Mouse (Mus musculus): ENCODE data around the gene Ubtf. TPM values are rescaled to one million over a fixed set of nuclear protein-coding genes. Genes with fewer than 3 reads are reported as not detected.

Gene Ubtf
- polyA plus RNA-seq, 1 experiment from 2014 or later, result 78.2 TPM

DNA sequence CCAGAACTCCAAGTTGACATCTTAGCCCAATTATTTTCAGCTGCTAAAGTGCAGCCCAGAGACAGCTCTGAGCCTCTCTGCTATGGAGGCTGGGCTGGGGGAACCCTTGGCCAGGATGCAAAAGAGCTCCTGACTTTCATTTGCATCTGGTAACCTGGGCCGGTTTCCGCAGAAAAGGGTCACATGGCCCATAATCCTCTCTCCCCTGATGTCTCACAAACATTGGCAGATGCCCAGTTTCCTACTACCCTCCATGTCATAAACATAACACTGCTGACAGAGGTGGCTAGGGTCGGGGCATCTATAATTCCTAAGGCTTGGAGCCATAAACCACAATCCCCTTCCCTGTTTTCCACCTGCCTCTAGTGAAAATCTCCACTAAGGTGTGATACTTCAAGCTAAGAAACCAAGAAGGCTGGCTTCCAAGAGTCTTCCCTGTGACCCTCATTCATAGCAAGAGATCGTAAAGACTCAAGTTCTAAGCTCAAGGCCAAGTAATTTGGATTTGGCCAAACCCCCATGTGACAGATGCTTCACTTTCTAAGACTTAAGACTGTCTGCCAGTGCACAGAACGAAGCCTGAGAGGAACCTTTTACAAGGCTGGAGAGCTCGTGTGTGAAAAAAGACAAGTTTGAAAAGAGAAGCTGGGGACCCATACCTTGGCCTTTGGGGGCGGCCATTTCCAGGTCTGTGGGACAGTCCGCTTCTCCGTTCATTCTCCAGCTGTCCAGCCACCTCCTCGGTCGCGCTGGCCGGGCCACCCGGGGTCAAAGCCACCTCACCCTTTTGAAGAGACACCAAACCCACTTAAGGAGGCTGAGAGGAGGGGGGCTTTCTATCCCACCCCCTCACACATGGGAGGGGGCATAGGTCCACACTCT, 3.6 kb downstream of the Ubtf start:
- Histone ChIP-seq H3K4me3 (peak overlapping the region; percentile 99), H3K36me3 (peaks cover 47% of the 10 kb centered on the region), H3K27ac (replicated peaks) (peak overlapping the region; percentile 100), H3K4me2 (peak overlapping the region; percentile 93), H3K4me1 (replicated peaks) (peaks cover 27% of the 10 kb centered on the region), H3K27me3 (no peaks in the 10 kb centered on the region), H3K9me3 (no peaks in the 10 kb centered on the region), H3K9ac (peak overlapping the region; percentile 100)
- WGBS, result 14% methylated on average over 14 of the region's 14 CpGs
- ATAC-seq (ENCODE audit: low read depth), result no peak

DNA sequence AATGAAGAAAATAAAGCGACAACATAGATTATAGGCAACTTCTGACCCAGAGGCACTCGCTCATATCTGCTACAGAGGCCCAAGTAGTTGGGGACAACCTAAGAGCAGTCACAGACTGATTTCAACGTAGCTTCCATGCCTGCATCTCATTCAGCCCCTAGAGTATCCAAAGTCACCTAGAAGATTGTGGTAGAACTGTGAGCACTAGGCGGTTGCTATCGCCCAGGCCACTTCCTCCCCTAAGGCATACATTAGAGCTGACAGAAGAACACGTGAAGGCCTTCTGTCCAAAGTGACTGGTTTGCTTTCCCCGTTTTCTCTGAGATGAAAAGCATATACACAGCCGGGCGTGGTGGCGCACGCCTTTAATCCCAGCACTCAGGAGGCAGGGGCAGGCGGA, 5.2 kb downstream of the Ubtf start:
- no peaks in the 10 kb centered on the region for H3K9me3 ChIP-seq
- no peaks in the 10 kb centered on the region for H3K27me3 ChIP-seq
- H3K27ac ChIP-seq (replicated peaks), result no peak overlapping the region
- peaks cover 39% of the 10 kb centered on the region for H3K4me1 ChIP-seq (replicated peaks)
- H3K36me3 ChIP-seq, result peaks cover 63% of the 10 kb centered on the region
- WGBS, result 90% methylated on average over 12 of the region's 12 CpGs
- H3K4me2 ChIP-seq, result no peak overlapping the region
- no peak overlapping the region for H3K9ac ChIP-seq
- no peak for ATAC-seq (ENCODE audit: low read depth)
- H3K4me3 ChIP-seq, result no peak overlapping the region

DNA sequence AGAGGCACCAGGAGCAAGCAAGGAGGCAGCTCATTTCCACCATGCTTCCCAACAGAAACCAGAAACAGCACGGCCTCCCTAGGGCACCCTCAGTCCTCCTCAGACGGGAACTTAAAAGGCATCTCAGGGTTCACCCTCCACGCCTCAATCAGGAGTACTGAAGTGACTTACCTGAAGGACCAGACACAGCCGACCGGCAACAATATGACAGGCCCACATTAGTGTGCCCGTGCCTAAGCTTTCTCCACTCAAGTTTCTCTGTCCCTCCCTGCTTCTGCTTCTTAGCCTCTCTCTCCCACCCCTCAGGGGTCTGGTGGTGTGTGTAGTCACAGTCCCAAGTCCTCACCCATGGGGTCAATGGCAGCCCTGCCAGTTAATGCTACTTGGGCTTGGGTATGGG, 7.0 kb downstream of the Ubtf start:
- H3K4me2 ChIP-seq, result no peak overlapping the region
- no peak overlapping the region for H3K27ac ChIP-seq (replicated peaks)
- no peak overlapping the region for H3K4me3 ChIP-seq
- H3K27me3 ChIP-seq, result no peaks in the 10 kb centered on the region
- peaks cover 46% of the 10 kb centered on the region for H3K4me1 ChIP-seq (replicated peaks)
- peaks cover 76% of the 10 kb centered on the region for H3K36me3 ChIP-seq
- no peak for ATAC-seq (ENCODE audit: low read depth)
- H3K9me3 ChIP-seq, result no peaks in the 10 kb centered on the region
- H3K9ac ChIP-seq, result 0 out of 2 replicates have a peak overlapping the region, but pooled peaks have one; percentile 8
- 89% methylated on average over 6 of the region's 6 CpGs for WGBS

DNA sequence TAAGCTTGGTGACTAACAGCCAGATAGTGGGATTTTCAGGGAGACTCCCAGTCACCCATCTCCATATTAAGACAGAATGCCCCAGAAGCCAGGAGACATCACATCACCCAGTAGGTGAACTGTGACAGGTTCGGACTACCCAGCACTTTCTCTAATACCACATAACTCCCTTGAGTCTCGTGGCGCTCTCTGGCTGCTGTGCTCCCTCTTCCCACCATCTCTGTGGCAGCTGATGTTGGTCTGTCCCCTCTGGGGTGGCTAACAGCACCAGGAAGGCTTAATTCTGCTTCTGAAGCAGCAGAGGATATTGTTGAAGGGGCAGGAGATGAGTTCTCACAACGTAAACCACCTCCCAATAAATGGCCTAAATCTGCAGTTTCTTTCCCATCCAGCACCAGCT, 7.6 kb downstream of the Ubtf start:
- Histone ChIP-seq H3K27me3 (no peaks in the 10 kb centered on the region), H3K9me3 (no peaks in the 10 kb centered on the region), H3K4me2 (no peak overlapping the region), H3K4me1 (replicated peaks) (peaks cover 46% of the 10 kb centered on the region), H3K36me3 (peaks cover 82% of the 10 kb centered on the region), H3K27ac (replicated peaks) (no peak overlapping the region), H3K9ac (0 out of 2 replicates have a peak overlapping the region, but pooled peaks have one; percentile 8), H3K4me3 (no peak overlapping the region)
- WGBS, result 89% methylated on average over 4 of the region's 4 CpGs
- no peak for ATAC-seq (ENCODE audit: low read depth)

DNA sequence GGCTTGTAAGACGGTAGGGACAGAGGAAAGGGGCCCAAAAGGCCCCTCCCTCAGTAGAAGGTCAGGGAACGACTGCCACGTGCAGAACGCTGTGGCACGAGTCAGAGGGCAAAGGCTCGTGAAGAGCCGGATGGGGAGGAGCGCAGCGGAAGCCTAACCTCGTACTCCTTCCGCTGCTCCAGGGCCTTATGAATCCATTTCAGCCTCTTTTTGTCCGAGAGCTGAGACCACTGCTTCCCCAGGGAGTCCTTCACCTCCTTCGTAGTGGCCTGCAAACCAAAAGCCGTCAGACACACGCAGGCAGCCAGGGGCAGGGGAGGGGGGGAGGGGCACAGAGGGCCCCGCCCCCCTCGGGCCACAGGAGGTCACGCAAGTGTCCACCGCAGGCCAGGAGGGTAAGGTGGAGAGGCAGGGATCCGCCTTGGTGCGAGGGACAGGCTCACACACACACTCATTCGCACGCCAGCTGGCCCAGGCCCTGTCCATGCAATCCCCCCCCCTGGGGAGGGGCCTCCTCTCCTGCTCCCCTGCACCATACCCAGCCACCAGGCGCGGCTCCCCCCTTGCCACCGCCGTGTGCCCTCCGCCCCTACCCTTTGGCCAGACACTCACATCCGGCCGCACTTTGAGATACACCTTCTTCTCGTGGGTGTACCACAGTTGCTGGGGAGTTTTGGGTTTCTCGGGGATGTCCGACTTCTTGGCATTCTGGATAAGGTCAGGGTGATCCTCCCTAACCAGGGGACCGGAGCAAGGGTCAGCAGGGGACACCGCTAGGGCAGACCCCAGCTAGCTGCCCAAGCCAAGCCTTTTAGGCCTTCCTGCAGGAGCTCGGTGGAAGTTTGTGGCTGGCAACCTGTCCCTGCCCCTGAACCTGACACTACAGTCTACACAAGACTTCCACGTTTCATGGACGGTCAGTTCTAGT, 8.5 kb downstream of the Ubtf start:
- Histone ChIP-seq H3K9ac (peak overlapping the region; percentile 2; the same call in 1 of the 2 replicates), H3K4me3 (no peak overlapping the region), H3K27ac (replicated peaks) (no peak overlapping the region), H3K27me3 (no peaks in the 10 kb centered on the region), H3K4me1 (replicated peaks) (peaks cover 42% of the 10 kb centered on the region), H3K36me3 (peaks cover 92% of the 10 kb centered on the region), H3K9me3 (no peaks in the 10 kb centered on the region), H3K4me2 (no peak overlapping the region)
- WGBS, result 42% methylated on average over 38 of the region's 38 CpGs
- ATAC-seq (ENCODE audit: low read depth), result no peak

DNA sequence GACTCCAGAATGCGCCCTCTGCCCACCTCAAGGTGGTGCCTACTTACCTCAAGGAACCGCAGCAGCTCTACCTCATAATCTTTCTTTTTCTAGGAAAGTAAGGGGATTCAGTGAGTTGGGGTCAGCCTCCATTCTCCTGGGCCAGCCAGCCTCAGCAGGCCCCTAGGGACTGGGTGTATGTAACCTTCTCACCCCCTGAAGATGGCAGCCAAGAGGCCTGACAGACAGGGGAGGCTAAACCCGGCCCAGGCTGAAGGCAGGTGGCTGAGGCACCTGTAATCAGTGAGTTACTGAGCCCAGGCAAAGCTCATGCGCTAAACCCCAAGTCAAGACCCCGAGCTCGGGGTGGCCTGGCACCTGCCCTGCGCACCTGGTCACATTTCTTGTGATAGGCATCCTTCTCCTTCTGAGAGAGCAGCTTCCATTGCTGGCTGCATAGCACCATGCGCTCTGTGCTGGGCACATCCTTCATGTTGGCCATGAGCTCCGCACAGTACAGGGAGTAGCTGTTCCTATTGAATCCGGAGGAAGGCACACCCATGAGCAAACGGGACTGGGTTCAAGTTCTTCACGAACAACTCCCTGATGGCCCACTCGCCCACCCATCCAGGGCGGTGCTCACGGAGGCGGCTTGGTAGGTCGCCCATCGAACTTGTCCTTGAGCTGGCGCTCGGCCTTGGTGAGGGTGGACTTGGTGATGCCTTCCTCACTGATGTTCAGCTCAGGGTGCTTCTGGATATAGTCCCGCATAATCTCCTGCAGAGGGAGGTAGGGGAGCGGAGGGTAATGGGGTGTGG, 9.5 kb downstream of the Ubtf start:
- no peak overlapping the region for H3K4me3 ChIP-seq
- peaks cover 93% of the 10 kb centered on the region for H3K36me3 ChIP-seq
- 90% methylated on average over 22 of the region's 22 CpGs for WGBS
- H3K27ac ChIP-seq (replicated peaks), result peak overlapping the region; percentile 79; the same call in 1 of the 2 replicates
- H3K9me3 ChIP-seq, result no peaks in the 10 kb centered on the region
- peak; percentile 10; the same call in 1 of the 2 replicates for ATAC-seq (ENCODE audit: low read depth)
- no peaks in the 10 kb centered on the region for H3K27me3 ChIP-seq
- peak overlapping the region; percentile 54 for H3K9ac ChIP-seq
- H3K4me1 ChIP-seq (replicated peaks), result peaks cover 32% of the 10 kb centered on the region
- peak overlapping the region; percentile 51 for H3K4me2 ChIP-seq

DNA sequence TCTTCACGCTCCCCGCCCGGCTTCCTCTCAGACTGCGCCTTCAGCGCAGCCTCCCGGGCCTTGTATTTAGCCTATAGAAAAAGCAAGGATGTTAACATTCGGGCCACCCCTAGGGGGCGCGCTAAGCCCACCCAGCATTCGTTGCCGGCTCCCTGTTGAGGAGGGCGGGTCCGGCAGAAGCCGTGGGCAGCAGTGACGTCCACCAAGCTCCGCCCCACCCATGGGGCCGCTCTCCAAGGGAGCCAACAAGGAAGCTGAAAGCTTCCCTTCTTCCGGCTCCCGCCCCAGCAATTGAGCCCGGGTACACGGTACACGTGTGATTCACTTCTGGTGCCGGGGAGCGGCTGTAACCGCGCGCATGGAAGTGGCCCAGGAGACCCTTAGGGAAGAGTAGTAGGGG, 10.6 kb downstream of the Ubtf start:
- peak; percentile 92 for ATAC-seq (ENCODE audit: low read depth)
- Histone ChIP-seq H3K27ac (replicated peaks) (peak overlapping the region; percentile 79), H3K36me3 (peaks cover 84% of the 10 kb centered on the region), H3K4me1 (replicated peaks) (peaks cover 29% of the 10 kb centered on the region), H3K4me3 (peak overlapping the region; percentile 29), H3K27me3 (no peaks in the 10 kb centered on the region), H3K4me2 (peak overlapping the region; percentile 51), H3K9ac (peak overlapping the region; percentile 54), H3K9me3 (no peaks in the 10 kb centered on the region)
- under 1% methylated on average over 27 of the region's 27 CpGs for WGBS

DNA sequence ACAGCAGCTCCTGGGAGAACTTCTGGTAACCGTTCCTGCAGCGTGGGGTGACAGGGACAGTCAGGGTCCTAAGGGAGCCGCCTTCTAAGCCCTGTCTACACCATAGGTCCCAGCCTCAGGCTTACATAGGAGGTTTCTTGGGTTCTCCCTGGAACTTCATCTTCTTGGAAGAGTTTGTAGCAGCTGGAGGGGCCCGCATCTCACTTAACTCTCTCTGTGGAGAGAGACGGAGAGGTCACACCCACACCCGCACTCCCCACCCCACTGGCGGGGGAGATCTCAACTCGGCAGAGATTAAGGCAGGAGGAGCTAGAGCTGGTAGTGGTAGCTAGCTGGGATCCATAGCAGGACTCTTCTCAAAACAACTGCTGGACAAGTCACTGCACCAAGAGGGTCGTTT, 11.4 kb downstream of the Ubtf start:
- Histone ChIP-seq H3K4me2 (no peak overlapping the region), H3K9me3 (no peaks in the 10 kb centered on the region), H3K27me3 (no peaks in the 10 kb centered on the region), H3K4me1 (replicated peaks) (peaks cover 29% of the 10 kb centered on the region), H3K4me3 (no peak overlapping the region), H3K36me3 (peaks cover 75% of the 10 kb centered on the region), H3K27ac (replicated peaks) (no peak overlapping the region), H3K9ac (no peak overlapping the region)
- ATAC-seq (ENCODE audit: low read depth), result no peak
- WGBS, result 87% methylated on average over 9 of the region's 9 CpGs

DNA sequence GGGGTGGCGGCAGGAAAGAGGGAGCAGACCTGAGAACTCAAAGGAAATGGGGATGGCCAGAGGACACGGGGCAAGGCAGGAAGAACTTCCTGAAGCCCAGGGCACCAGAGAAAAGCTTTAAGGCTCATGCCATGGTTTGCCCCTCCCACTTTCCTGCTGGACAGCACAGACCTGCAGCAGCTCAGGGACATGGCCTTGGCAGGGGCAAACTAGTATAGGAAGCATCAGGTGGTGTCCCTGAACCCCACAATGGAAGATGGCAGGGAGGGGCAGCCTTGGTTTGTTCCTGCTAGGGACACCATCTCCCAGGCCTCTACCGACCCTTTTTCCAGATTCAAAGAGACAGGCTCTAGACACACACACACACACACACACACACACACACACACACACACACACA, 14.2 kb downstream of the Ubtf start:
- H3K4me1 ChIP-seq (replicated peaks), result peaks cover 18% of the 10 kb centered on the region
- H3K27me3 ChIP-seq, result no peaks in the 10 kb centered on the region
- no peak overlapping the region for H3K4me2 ChIP-seq
- ATAC-seq (ENCODE audit: low read depth), result no peak
- no peak overlapping the region for H3K27ac ChIP-seq (replicated peaks)
- H3K9me3 ChIP-seq, result no peaks in the 10 kb centered on the region
- no peak overlapping the region for H3K9ac ChIP-seq
- H3K4me3 ChIP-seq, result no peak overlapping the region
- 66% methylated on average over 3 of the region's 3 CpGs for WGBS
- peaks cover 48% of the 10 kb centered on the region for H3K36me3 ChIP-seq

DNA sequence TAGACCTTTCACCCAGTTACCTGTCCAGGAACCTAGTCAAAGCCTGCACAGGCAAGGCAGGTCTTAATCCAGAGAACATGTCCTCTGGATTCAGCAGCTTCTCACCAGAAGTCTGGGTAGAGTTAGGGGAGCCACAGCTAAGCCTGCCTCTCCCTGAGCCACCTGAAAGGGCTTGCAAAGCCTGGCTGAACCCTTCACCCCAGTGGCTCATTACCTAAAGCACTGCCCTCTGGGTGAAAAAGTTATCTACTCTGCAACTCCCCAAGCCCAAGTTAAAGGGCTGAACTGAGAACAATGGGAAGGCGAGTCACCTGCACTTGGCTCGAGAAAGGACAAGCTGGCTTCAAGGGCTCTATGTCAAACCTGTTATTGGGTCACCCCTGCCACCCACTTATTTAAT, 15.4 kb downstream of the Ubtf start:
- peaks cover 36% of the 10 kb centered on the region for H3K36me3 ChIP-seq
- 39% methylated on average over 2 of the region's 2 CpGs for WGBS
- peaks cover 6% of the 10 kb centered on the region for H3K4me1 ChIP-seq (replicated peaks)
- H3K4me2 ChIP-seq, result no peak overlapping the region
- no peaks in the 10 kb centered on the region for H3K9me3 ChIP-seq
- no peak for ATAC-seq (ENCODE audit: low read depth)
- H3K4me3 ChIP-seq, result no peak overlapping the region
- H3K27ac ChIP-seq (replicated peaks), result no peak overlapping the region
- H3K9ac ChIP-seq, result no peak overlapping the region
- no peaks in the 10 kb centered on the region for H3K27me3 ChIP-seq

DNA sequence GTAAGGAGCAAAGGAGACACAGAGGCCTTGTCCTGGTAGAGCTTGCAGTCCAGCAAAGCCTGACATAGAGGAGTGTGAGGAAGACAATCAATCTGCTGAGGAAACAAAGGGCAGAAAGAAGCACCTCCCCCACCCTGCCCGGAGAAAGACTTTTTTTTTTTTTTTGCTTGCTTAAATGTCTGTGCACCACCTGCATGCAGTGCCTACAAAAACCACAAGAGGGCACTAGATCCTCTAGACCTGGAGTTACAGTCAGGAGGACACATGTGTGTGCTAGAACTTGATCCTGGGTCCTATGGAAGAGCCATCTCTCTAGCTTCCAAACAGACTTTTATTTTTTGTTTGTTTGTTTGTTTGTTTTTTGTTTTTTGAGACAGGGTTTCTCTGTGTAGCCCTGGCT, 19.7 kb downstream of the Ubtf start:
- WGBS, result 7% methylated on average over 1 of the region's 1 CpGs
- Histone ChIP-seq H3K9ac (no peak overlapping the region), H3K9me3 (no peaks in the 10 kb centered on the region), H3K4me2 (no peak overlapping the region), H3K4me1 (replicated peaks) (peaks cover 18% of the 10 kb centered on the region), H3K27me3 (no peaks in the 10 kb centered on the region), H3K36me3 (no peaks in the 10 kb centered on the region), H3K4me3 (no peak overlapping the region), H3K27ac (replicated peaks) (no peak overlapping the region)
- ATAC-seq (ENCODE audit: low read depth), result no peak
